Mouse (Mus musculus): ENCODE results near the gene Sp6. TPM values are rescaled to one million over a fixed set of nuclear protein-coding genes. Genes with fewer than 3 reads are reported as not detected.

The Sp6 gene
- total RNA-seq (2023), result not detected

GRCm38 (mm10) chr11:97013121-97013670 lies at the start of gene Sp6:
TSS of gene Sp6 (plus strand) at chr11:97013394.

GRCm38 (mm10) chr11:96982859-96983258 lies 30.3 kb upstream of the Sp6 start, which contains the start of gene Sp2:
TSS of gene Sp2 (minus strand) at chr11:96982959.

GRCm38 (mm10) chr11:97029686-97030417 lies 16.7 kb downstream of the Sp6 start, which contains the start of gene Scrn2:
TSS of gene Scrn2 (plus strand) at chr11:97029938.

GRCm38 (mm10) chr11:97041022-97041899 lies 28.1 kb downstream of the Sp6 start, which contains the start of the genes Lrrc46 and Mrpl10:
TSS of gene Lrrc46 (minus strand) at chr11:97041407.
TSS of gene Mrpl10 (plus strand) at chr11:97041560.

GRCm38 (mm10) chr11:97050216-97050943 lies 37.2 kb downstream of the Sp6 start, which contains the start of gene Osbpl7:
TSS of gene Osbpl7 (plus strand) at chr11:97050628.

Other genes with a start within 250 kb of the Sp6 start
- gene Snx11, start 235.8 kb upstream of the Sp6 start, total RNA-seq (2023), result 10 to 100 TPM; 41.1 to 48.5 TPM
- 10 to 100 TPM; 30.5 to 33.8 TPM for gene Cbx1, start 224.3 kb upstream of the Sp6 start, total RNA-seq (2023)
- 10 to 100 TPM; 38.8 to 48.5 TPM for gene Nfe2l1, start 183.4 kb upstream of the Sp6 start, total RNA-seq (2023)
- gene Copz2, start 163.5 kb upstream of the Sp6 start, total RNA-seq (2023), result under 1 TPM; 0.49 to 0.91 TPM
- gene Cdk5rap3, start 96.9 kb upstream of the Sp6 start, total RNA-seq (2023), result 10 to 100 TPM; 33.4 to 50.9 TPM
- gene Prr15l, start 85.3 kb upstream of the Sp6 start, total RNA-seq (2023), result under 1 TPM in 1 of 2 experiments, not detected in 1; 0.24 TPM
- gene Pnpo, start 69.4 kb upstream of the Sp6 start, total RNA-seq (2023), result 10 to 100 TPM; 13.4 to 15.7 TPM
- gene Sp2, start 30.4 kb upstream of the Sp6 start, total RNA-seq (2023), result 10 to 100 TPM; 31.3 to 40.5 TPM
- gene Scrn2, start 16.5 kb downstream of the Sp6 start, total RNA-seq (2023), result 1 to 10 TPM; 1.9 to 2.3 TPM
- gene Lrrc46, start 28.0 kb downstream of the Sp6 start, total RNA-seq (2023), result under 1 TPM; 0.27 to 0.57 TPM
- 10 to 100 TPM; 39.9 to 44.8 TPM for gene Mrpl10, start 28.2 kb downstream of the Sp6 start, total RNA-seq (2023)
- 10 to 100 TPM; 20.9 to 21.4 TPM for gene Osbpl7, start 37.2 kb downstream of the Sp6 start, total RNA-seq (2023)
- under 1 TPM in 1 of 2 experiments, not detected in 1; 0.13 TPM for gene Tbx21, start 101.9 kb downstream of the Sp6 start, total RNA-seq (2023)
- 10 to 100 TPM; 34.7 to 51.1 TPM for gene Tbkbp1, start 138.1 kb downstream of the Sp6 start, total RNA-seq (2023)
- gene Kpnb1, start 174.5 kb downstream of the Sp6 start, total RNA-seq (2023), result 100 to 1,000 TPM in 1 of 2 experiments, 10 to 100 TPM in 1; 95.5 to 111 TPM